Mouse (Mus musculus) erythroid progenitor cell, adult 5-6 weeks (primary cell): ENCODE measurements at regions not wholly inside any gene's neighbourhood (a gene's known extent, or its start where the extent isn't known, plus 50 kb on each side); places are given as distances from the start of the nearest gene placed in this dataset.

Experiments
- ATAC-seq: replicated peaks from 2 replicates; pipeline ENCODE4 v1.8.0; 2016; ENCODE audit warnings: moderate number of reproducible peaks, mild to moderate bottlenecking, moderate TSS enrichment, inconsistent platforms; ENCODE audit not compliant: poor library complexity, low FRiP score, severe bottlenecking

- no peak for ATAC-seq
These were observed 162.2 kb downstream of the Ankrd50 start for GRCm38 (mm10) chr3:38322426-38322825.

GRCm38 (mm10) chr3:38321620-38322019 is 163.0 kb downstream of the Ankrd50 start:
- ATAC-seq = no peak

DNA sequence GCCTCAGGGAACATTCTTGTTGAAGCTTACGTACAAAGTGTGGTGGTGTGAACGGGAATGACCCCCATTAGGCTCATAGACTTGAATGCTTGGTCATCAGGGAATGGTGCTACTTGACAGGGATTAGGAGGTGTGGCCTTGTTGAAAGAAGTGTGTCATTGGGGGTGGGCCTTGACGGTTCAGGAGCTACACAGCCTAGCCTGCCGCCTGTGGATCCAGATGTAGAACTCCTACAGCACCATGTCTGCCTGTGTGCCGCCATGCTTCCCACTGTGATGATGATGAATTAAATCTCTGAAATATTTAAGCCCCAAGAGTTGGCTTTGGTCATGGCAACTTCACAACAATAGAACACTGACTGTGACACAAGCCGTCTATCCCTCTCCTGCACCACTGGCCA is 163.6 kb downstream of the Ankrd50 start:
- no peak for ATAC-seq

- no peak for ATAC-seq
These were observed 171.8 kb downstream of the Ankrd50 start for GRCm38 (mm10) chr3:38312834-38313233.

DNA sequence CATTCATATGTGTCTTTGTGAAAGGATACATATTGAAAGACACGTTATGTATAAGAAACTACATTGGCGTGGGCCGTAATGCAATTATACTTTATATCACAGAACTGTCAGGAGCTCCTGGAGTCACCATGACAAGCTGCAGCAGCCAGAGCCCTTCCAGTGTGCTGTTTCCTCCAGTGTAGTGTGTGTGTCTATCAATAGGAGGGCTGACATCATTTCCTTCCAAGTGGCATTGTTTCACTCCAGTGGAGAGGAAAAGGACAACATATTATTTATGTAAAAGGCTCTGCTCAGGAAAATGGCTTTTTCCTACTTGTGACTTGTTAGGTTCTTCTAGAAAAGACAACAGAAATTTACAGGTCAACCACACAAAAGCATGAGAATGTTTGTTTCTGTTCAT is 172.5 kb downstream of the Ankrd50 start:
- ATAC-seq = no peak

GRCm38 (mm10) chr3:38299898-38300751 is 184.5 kb downstream of the Ankrd50 start:
- ATAC-seq = no peak

DNA sequence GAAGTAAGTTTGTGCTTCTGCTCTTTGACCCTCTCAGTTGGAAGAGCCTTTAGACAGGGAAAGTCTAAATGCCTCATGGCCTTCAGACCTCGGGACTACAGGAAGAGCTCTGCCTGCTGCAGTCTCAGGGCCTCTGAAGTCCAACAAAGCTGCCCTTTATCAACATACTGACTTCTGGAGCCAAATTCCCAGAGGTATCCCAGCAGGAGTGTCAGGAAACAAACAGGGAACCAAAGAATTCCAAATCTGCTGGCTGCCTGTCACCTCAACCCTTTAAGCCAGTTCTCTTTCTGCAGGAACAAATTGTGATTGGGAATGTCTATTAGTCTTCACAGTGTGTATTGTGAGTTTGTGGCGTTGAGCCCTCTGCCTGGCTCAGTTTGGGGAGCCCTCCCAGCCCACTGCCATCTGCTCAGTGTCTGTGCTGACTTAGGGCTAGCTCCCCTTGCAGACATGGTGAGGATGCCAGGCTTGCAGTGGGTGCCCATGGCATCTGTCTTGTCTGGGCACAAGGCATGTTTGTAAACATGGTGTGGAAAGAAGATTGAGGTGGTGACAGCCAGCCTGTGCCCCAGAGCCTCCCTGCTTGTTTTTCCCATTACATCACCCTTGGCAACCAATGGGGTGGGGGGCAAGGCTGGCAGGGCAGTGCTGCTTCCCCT is 185.3 kb downstream of the Ankrd50 start:
- no peak for ATAC-seq

GRCm38 (mm10) chr3:38297499-38297898 is 187.1 kb downstream of the Ankrd50 start:
- no peak for ATAC-seq

DNA sequence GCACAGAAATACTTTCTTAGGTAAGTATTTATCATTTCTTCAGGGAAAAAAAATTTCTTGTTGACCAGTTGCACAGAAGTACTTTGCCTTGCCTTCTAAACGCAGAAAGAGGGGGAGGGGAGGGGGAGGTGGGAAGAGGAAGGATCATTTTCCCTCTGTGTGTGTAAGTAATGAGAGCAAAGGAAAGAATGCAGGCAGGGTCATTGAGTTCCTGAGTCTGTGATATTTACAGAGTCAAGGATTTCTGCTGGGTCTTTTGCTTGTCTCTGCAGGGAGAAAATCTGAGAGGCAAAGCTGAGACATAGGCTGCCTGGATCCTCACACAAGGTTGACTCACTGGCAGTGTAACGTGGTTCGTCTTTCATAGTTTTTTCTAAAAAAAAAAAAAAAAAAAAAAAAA is 195.6 kb downstream of the Ankrd50 start:
- ATAC-seq = no peak

- no peak for ATAC-seq
These were observed 200.9 kb downstream of the Ankrd50 start for GRCm38 (mm10) chr3:38283687-38284124.

DNA sequence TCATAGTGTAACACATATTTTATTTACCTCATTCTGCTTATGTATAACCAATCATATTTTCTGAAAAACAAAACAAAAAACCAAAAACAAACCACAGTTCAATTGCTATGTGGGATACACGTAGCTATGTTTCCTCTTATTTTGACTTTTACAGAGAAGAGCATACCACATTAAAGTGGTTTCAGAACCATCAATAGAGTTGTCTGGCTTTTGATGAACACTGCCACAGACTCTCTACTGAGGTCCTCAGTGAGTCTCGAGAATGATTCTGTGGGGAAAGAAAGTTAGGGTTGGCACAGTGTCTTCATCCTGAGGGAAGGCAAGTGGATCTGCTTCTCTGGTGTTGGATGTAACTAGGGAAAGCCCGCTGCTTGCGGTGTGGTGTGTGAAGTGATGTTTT is 201.8 kb downstream of the Ankrd50 start:
- no peak for ATAC-seq

- ATAC-seq = no peak
These were observed 203.0 kb downstream of the Ankrd50 start for GRCm38 (mm10) chr3:38281683-38282082.

DNA sequence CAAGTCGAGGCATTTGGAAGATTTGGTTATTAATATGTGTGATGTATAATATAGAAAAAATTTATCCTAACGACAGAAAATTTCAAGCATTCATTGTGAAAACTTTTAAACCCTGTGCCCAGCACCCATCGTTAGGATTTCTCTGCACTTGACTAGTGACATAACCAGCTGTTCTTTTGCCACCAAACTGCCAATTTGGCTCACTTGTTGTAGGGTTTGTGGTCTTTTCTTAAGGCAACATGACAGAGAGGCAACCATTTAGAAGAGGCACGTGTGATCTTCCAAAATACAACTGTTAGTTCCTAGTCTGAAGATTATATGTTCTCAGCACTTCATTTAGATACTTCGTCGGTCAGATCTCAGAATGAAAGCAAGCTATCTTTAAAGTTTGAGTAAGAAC is 203.8 kb downstream of the Ankrd50 start:
- ATAC-seq = no peak

GRCm38 (mm10) chr3:38280105-38280504 is 204.5 kb downstream of the Ankrd50 start:
- ATAC-seq = no peak

DNA sequence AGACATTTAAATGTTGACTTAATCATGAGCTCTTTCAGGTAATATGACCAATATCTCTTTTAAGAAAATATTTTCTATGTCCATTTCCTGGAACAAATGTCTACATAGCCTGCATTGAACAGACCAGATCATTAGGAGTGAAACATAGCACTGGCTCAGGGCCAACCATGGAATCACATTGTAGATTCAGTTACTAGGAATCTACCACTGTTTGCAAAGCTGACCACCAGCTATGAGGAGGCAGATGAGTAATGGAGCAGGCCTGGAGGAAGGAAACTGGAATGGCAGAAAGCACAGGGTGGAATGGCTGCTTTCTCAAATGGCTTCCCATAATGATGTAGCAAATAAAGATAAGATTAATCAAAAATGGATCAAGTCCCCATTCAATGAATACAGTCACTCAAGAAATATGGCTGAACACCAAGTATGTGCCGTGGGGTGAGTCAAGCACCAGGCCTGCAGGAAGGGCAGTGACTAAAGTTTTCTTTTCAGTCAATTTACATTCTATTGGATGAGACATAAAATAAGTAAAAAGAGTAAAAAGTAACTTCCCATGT is 207.6 kb downstream of the Ankrd50 start:
- ATAC-seq = no peak

DNA sequence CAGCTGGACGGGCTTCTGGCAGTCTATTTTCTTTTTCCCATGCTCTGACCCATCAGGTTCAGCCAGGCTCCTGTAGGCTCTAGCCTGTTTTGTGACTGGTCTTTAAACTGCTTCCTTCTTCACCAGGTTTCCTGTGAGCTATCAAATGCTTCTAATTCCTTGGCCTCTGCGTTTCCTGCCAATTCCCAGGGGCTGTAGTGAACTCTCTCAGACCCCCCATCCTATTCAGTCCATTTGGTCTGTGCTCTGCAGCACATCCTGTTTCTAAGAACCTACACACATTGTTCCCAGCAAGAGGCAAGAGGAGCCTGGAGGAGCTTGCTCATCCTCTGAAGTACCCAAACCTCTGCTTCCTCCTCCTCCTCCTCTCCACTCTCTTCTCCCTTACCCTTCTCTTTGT is 209.3 kb downstream of the Ankrd50 start:
- ATAC-seq = no peak

DNA sequence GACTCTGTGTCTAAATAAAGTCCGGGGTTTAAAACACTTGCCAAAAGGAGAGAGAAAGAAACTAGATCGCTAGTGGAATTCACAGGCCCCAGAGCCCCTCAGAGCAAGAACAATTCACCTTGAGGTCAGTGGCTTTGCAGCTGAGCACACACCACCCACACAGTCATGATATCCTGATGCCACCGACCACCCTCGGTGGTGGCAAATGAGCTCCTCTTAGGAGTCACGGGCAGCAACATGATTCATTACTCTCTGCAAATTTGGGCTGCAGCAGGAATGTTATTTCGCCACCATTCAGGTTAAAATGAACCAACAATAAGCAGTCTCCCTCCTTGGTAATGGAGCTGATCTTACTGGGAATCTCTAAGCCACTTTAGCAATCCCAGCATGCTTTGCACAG is 213.9 kb downstream of the Ankrd50 start:
- no peak for ATAC-seq

- ATAC-seq = no peak
These were observed 216.4 kb downstream of the Ankrd50 start for GRCm38 (mm10) chr3:38268226-38268625.

- no peak for ATAC-seq
These were observed 221.1 kb downstream of the Ankrd50 start for GRCm38 (mm10) chr3:38263261-38264141.
